Mouse (Mus musculus) yolk sac, embryonic 10.5 days (tissue): Measurements from ENCODE around the gene Pax5.

Experiments used
- DNase-seq: peaks from one replicate; pipeline ENCODE4 v3.0.0-alpha.2; 2017; ENCODE audit warnings: low spot score

The Pax5 gene

DNA sequence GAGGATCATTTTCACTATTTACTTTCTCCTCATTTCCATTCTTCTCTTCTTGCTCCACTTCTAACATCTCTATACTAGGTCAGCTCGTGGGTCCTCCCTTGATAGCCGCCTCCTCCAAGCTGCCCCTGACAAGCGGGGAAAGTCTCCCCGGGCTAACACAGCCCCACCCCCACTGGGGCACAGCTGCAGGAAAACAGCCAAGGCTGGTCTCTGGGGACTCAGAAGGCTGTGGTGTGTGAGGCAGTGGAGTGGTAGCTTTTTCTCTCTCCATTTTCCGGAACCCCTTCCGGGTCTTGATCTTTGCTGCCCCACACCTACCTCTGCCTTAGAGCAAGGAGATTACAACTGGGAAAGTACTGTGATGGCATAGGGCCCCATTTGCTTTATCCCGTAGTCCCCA, 4.3 kb downstream of the Pax5 start:
- DNase-seq = no peak

DNA sequence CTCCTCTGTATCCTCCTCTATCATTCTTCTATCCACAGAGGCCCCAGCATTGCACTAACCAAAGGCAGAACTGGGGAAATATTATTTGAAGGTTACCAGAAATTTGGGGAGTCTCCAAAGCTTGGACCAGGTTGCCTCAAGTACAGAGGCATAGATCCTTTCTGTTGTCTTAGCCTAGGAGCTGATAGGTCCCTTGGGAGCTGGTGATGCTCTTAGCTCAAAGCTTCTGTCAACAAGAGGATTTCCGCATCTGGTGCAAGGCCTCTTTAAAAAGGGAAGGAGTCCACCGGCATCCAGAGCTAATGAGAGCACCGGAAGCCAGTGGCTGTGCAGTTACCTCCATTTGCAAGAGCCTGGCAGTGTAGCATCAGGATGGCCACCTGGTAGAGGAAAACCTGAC, 5.1 kb downstream of the Pax5 start:
- DNase-seq = no peak

DNA sequence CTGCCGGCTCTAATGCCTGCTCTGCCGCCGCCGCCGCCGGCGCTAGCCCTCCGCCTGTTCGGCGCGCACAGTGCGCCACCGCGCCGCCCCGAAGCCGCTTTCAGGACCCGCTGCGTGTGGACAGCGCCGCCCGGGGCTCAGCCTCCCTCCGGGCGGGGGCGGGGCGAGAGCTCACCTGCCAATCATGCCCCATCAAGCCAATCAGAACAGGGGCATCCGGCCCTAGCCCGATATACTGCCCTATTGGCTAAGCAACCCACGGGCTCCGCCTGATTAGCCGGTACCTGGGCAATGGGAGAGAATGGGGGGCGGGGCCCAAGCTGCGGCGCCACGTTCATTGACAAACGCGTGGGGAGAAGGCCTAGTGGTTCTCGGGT, 5.9 kb downstream of the Pax5 start:
- DNase-seq = peak; percentile 93

DNA sequence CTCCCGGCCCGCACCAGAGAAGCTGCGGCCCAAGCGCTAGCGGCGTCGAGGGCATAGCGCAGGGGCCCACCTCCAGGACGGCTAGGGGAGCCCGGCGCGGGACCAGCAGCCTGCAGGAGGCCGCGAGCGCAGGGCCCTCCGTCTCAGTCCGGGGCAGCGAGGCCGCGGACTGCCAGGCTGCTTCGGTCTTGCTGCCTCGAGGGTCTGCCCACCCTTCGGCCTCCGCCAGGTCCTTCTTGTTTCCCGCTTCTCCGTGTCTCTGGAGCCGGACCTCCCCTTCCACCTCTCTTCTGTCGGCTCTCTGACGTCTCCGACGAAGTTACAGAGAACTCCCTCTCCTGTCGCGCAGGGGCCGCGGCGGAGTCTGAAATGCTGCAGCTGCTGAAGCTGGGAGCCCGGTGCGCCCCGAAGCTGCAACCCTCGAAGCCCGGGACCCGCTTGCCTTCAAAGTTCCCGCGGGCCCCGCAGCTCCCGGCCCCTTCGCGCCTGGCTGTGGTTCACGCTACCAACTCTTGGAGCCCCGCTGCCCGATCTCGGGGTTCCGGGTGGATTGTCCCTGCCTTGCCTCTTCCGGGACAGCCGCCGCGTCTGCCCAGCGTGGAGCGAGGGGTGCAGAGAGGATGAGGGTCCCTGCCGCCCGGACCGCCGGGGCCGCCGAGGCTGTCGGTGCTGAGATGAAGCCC, 6.5 kb downstream of the Pax5 start:
- no peak for DNase-seq

DNA sequence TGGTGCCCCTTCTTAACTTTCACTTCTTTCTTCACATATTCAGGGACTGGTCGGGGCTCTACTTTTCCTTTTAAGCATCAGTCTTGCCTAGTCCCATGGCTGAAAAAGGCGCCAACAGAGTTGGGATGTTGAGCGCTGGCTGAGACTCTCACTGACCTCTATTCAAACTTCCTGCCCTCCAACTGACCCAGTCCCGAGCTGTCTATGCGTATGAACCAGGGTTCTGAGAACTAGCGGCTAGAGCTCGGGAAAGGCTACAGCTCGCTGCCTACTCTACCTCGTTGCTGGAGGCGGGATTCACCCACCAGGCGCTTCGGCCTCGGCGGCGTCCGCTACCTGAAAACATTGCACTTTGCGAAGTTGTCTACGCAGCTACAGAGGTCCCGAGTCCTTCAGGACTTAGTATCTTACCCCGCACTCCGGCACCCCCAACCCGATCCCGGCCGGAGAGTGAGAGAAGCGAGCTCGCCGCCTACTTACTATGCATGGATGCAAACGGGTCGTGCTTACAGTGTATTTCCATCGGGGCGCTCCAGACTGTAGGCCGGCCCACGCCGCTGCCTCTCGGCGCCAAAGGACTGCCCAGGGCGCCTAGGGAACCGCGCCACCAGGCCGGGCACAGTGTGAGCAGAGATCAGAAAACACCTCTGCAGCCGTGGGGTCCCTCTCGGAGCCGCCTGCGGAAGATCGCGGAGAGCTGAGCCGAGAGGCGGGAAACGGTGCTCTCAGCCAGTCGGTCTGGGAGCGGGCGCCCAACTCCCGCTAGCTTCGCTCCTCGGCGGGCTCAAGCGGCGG, 7.2 kb downstream of the Pax5 start:
- no peak for DNase-seq

DNA sequence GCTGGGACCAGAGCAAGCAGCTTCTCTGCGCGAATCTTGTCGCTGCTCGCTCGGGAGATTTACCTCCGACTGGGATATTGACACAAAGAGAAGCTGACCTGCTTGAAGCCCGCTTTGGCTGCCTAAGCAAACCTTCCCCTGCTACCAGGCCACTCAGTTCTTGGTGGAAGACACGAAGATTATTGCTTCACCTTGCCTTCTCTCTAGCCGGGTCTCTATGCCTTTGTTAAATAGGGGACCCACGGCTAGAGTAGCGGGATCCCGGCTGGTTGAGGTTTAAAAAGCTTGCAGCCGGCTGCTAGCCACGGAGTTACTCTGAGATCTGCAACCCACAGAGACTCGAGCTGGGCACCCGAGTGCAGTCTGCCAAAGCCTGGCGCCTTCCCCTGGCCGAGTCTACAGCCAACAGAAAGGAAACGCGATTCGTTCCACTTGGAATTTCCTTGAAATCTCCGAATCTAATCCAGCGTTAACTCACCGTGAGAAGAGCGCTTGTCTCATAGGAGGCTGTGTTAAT, 8.2 kb downstream of the Pax5 start:
- DNase-seq = no peak

DNA sequence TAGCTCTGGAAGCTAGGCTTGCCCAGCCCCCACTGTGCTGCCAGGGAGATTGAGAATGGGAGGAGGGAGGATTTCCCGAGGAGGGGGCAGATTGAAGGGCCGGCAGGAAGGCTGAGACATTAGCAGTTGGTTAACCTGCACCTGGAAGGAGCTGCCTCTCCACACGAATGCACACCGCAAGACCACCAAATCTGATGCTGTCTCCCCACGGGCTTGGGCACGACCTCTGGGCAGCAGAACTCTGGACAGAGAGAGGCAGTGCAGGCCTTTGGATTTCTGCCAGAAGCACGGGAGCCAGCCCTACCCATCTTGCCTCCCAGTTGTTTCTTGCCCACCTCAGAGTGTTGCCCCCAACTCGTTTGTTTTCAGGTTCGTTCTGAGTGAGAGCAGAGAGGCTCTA, 8.8 kb downstream of the Pax5 start:
- no peak for DNase-seq

DNA sequence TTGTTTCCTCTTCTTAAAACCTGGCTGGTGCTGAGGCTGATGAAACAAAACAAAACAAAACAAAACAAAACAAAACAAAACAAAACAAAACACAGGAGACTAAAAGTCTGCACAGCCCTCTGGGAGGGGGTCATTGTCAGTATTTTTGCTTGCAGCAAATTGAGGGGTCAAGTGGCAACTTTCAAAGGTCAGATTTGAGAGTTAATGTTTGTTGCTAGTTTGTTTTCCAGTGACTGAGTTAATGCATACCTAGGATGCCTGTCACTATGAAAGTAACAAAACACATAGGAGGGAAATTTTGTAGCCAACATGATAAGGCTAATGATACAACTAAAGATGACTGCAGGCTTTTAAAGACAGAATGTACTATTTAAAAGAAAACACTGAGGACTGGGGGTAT, 13.6 kb downstream of the Pax5 start:
- no peak for DNase-seq

DNA sequence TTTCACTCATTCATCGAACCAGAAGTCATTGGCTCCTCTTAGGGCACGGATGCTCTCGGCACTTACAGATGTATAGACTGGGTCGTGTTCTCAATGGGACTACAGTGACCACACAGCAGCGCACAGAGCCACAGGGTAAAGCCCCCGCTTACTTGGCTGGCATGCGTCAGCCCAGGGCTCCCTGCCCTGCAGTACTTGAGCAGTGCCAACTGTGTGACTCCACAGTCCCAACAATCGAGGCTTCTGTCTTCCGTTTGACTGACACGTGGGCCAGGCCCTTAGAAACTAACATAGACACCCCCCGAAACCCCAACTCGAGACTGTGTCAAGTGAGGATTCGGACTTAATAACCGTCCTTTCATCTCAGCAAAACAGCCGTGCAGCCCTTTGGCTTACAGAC, 15.9 kb downstream of the Pax5 start:
- DNase-seq = no peak

DNA sequence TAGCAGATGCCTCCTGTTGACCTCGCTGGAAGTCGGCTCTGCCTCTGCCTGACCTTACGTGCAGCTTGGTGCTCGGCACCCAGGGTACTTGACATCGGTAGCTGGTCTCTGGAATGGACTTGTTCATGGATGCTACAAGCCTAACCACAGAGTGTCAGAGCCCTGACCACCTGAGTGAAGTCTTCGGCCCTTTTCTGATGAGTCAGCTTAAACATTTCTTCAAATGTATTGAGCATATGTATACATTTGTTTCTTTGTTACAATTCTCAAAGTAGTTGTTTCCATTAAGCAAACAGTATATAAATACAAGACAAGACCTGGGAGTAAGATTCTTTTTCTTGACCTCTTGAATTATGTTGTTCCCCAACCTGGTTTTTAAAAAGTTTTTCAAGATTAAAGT, 24.7 kb downstream of the Pax5 start:
- DNase-seq = no peak

DNA sequence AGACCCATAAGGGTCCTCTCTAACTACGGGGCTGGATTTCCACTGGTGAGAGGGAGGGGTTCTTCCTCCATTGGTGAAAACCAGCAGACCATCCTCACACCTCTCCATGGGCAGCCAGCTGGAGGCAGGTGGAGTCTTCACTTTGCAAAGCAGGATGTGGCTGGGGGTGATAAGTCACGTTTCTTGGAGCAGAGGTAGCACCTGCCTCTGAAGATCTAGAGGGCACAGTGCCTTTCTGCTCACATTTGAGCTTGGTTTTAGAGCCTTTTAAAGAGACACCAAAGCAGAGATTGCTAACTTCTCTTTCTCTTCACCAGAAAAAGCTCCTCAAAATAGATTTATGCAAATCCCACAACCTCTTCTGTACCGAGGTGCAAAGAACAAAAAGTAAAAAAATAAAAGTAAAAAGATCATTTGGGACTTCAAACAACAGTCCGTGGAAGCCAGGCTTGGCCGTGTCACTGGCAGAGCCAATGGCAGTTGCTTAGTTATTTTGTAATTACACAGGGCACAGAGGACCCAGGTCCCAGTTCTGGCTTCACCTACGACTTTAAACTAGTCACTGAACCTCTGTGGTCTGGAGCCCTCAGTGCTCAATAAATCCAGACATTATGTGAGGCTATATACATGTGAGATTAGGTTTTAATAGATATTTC, 29.9 kb downstream of the Pax5 start:
- DNase-seq = no peak

DNA sequence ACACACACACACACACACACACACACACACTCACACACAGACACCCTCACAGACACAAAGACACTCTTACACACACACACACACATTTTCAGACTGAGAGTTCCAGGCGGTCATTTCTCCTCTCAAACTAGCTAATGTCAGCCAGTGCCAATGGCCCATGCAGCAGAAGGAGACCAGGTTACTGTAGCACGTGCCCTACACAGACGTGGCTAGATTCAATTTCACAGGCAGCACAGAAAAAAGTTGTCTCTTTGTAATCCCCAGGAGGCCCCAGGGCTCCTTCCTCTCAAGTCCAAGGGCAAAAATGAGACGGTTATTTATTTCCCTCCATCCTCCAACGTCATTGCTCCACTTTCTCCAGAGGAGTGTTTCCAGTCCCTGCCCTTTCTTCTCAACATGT, 31.6 kb downstream of the Pax5 start:
- DNase-seq = no peak

DNA sequence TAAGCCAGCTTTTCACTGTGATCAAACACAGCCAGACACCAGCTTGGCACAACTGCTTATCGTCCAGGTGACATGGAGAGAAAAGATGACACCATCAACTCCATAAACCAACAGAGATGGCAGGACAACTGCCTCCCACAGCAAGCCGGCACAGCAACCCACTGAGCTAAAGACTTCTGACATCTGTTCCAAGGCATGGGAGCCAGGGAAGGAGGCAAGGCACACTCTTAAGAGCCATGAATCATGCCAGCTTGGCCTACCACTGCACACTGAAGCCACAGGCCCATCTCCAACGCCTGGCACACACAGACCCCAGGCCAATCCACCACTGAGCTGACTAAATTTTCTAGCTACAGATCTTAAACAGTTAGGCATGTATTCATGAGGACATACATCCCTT, 32.3 kb downstream of the Pax5 start:
- no peak for DNase-seq

DNA sequence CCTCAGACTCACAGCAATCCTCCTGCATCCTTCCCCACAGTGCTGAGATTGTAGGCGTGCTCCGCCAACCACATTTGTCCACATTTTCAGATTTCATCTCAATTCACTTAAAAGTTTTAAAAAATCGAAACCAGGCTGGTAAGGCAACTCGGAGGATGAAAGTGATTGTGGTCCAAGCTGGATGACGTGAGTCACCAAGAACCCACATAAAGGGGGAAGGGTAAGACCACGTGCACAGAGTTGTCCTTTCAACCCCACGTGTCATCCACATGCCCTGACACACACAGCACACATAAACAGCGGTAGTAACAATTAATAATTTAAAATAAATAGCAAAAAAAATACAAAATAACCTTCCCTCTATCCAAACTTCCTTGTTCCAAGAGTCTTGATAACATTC, 35.3 kb downstream of the Pax5 start:
- DNase-seq = no peak

DNA sequence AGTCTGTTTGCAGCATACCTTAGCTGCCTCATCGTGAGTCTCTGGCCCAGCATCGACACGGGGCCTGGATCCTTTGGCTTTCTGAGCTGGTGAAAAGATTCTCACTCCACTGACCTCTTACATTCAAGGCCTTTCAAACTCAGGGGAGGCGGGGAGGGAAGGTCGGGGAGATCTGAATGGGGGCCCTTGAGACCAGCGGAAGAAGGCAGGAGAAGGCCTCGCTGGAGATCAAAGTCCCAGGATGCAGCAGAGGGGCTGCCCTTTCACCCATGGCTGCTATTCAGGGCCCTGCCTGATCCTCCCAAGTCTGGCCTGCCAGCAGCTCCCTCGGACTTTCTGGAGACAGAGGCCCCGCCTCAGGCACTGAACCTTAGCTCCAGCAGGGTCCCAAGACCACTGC, 36.6 kb downstream of the Pax5 start:
- DNase-seq = no peak

DNA sequence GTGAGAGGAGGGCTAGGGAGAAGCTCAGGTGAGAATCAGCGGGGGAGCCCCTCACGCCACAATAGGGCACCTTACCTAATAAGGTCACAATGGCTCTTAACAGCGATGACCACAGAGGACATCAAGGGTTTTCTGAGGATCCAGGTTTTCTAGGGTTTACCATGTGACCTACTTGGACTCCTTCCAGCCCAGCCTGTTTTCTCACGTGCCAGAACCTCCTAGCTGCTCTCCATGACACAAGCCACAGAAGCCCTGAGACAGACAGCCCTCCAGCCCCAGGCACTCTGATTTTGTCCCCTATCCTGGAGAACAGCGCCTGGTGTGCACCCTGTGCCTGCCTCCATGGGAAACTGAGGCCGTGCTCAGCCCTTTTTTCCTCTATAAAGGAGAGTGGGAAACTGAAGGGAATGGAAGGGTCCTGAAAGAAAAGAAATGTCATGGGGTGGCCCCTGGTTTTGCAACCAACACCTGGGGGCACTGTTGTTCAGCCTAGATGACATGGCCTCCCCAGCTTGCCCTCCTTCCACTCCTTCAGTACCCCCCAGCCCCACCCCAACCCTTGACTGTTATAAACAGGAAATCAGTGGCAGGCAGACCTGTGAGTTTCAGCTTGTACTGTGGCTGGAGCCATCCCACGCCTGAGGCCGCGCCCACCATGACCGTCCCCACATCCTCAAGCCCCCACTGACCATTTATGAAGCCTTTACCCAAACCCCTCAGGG, 37.9 kb downstream of the Pax5 start:
- no peak for DNase-seq

DNA sequence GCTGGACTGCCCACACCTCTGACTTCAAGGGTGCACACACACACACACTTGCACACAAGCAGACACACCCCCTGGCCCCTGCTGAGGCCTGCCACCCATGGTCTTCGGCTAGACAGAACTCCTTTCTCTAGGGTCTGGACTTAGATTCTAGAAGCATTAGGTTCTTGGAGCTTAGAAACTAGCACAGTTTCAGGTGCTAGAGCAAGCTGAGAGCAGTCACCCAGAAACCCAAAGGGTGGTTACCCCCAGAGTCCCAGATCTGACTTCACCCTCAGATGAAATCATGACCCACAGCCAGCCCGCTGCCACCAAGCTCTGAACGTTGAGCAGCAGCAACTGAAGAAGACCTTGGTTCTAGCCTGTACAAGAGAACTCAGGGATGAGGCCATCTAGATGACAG, 38.8 kb downstream of the Pax5 start:
- no peak for DNase-seq

DNA sequence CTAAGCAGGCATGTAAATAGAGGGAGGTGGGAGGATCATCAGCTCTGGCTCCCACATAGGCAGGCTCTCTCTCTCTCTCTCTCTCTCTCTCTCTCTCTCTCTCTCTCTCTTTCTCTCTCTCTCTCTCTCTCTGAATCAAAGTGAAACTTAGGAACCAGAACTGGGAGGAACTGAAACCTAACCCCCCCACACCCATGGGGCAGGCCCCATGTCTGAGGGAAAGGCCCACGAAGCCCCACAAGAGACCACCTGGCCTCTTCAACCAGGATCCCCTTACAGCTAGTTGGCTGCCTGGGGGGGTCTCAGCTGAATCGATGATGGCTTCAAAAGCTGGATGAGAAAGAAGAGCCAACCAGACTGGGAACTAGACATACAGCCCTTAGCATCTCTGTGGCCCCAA, 39.3 kb downstream of the Pax5 start:
- DNase-seq = no peak

DNA sequence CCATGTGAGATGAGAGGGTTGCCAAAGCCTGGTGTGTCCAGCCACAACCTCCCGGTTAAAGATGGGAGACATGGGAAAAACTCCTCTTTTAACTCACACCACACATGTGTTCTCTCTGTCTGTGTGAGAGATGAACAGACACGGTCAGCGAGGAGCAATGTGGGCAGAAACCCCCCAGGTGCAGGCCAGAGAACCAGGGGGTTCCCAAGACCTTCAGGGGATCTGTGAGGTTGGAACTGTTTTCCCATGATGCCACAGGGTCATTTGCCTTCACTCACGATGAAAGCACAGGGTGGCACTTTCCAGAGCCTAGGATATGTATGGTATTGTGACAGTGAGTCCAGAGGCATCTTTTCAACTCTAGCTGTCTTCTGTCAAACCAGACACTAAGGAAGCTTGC, 39.9 kb downstream of the Pax5 start:
- DNase-seq = no peak

DNA sequence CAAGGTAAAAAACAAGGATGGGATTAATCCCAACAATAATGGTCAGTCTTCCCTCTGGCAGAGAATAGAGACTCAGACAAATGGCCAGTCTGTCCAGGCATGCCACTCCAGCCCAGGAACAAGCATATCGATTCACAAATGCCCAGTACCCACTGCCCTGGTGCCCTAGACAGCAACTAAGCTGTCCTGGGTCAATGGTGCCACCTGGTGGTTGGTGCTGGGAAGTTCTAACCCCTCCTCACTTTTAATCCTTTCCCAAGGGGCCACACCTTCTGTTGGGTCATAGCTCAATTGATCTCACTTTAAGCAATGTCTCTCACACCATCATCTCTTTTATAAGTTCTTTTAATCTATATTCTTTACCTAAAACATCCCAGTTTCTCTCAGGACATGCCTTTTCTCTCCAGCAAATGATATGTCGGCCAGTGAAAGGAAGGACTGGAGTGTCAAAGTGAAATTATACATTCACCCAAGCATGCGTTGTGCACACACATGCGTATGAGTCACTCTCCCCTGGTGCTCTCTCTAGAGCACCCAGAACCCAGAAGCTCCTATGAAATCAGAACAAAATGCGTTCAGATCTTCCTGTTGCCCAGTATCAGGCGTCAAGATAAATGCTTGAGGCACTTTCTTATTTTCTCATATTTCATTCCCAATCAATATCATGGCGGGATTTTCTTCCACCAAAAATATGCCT, 40.7 kb downstream of the Pax5 start:
- no peak for DNase-seq

DNA sequence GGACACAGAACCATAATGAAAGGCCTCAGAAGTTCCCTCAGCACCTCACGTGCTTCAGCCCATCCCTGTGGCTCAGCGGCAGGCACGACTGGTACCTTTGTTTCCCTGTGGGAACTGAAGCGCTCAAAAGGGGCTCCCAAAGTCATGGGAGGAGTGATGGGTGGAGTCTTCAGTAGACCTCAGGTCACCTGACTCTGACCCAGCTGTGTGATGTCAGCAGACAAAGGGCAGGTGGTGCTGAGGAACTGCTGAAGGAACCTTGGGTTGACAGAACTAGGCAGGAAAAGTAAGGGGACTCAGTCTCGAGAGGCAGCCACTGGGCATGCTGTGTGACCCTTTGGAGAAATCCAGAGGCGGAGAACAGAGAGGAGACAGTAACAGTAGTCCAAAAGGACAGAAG, 41.7 kb downstream of the Pax5 start:
- no peak for DNase-seq

DNA sequence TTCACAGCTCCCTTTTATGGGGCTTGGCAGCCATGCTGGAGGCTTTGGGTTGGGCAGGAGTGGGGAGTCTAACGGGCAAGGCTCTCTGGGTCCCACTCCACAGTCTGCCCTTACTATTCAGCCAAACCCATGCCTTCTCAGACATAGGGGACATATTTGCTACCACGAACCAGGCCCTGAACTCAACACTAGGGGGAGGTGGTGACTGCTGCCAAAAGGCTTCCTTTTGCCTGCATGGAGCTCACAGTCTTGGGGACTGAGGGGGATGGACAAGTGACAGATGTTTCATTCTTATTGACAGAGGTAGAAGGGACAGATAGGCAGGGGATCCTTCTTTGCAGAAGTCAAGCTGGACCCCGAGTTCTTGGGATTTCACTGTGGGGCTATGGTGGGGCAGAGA, 42.1 kb downstream of the Pax5 start:
- no peak for DNase-seq
